Mouse (Mus musculus): ENCODE data around the gene Gas8.
"Not testable (repeated sequence)": the region's sequence is repeated elsewhere in the genome, so short reads cannot be mapped to it uniquely, and the experiment has no call there.

Gas8 gene

DNA sequence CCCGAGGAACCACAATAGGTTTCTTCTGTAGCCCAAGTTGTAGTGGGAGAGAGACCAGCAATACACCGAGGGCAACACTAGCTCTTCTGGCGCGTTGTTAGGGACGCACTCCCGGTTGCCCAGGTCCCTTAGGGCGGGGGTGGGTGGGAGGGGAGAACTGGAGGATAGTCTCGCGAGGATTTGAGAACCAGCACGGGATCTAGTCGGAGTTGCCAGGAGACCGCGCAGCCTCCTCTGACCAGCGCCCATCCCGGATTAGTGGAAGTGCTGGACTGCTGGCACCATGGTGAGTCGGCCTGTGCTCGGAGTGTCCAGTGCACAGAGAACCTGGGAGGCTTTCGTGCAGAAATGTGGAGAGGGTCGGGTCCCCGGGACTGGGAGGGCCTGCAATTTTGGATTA is at the start of gene Gas8:
TSS of gene Gas8 (plus strand) at position 168 of the 400 bp plus-strand sequence.
- in situ Hi-C loops (cut with MboI; ENCODE audit: unreplicated experiment in 2 of 2) = no loop called here

DNA sequence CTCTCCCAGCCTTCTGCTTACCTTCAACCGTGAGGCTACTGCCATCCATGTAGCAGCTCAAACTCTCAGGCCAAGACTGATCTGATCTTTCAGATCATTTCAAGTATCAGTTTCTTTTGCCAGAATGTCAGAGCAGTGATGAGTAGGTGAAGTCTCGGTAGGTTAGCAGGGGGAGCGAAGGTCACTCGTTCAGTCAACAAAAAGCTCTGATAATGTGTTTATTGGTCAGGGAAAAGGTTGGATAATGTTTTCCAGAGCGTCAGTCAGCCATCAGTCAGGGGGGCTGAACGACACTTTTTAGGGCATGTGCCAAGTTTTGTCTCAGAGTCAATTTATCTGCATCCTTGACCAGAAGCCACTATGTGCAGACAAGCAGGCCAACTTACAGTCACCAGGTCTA is 45.6 kb upstream of the Gas8 start:
- in situ Hi-C loops (cut with MboI; ENCODE audit: unreplicated experiment in 2 of 2) = not testable (repeated sequence)

DNA sequence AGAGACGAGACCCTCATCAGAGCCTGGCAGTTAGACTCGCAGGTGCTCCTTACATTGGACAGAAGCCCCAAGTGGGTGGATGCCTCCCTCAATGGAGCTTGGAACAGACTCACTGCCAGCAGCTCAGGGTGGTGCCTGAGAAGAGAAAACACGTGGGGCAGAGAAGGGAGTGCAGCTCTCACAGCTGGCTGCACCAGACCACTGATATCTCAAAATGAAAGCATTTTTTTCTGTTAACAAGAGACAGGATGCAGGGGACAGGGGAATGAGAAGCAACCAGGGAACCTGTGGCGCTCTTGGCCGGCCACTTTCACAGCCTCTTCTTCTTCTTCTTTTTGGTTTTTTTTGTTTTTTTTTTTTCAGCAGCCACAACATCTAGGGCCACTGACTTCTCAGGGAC is 44.1 kb upstream of the Gas8 start:
- in situ Hi-C loops (cut with MboI; ENCODE audit: unreplicated experiment in 2 of 2) = not testable (repeated sequence)

DNA sequence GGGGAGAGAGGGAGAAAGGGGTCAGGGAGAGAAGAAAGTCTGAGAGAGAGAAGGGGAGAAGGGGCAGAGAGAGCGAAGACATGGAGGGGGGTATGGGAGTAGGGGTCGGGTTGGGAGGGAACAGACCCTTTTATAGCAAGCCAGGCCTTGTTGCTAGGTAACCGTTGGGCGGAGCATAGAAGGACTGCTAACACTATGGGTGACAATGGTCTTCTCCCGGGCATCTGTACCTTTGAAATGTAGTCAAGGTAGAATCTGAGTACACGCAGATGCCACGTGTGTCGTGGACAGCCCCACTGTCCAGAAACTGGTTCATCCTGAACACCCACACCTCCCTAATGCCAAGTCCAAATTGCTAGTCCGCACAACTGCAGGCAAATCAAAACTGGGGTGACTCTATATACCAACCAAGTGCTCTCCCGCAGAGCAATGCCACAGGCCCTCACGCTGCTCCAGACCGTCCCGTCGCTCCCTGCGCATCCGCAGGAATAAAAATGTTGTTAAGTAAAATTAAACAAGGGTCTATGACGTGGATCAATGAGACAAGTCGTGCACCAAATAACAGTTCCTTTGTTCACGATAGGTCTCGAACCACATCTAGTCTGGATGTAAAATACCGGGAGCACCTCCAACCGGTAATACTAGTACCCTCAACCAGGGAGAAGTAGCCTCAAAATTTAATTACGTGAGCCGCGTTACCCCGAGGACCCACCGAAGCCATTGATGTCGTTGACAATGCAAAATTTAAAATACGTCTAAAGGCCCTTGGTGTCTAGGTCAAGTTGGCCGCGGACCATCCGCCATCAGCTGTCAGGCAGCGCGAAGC is 41.5 kb upstream of the Gas8 start:
- in situ Hi-C loops (cut with MboI; ENCODE audit: unreplicated experiment in 2 of 2) = no loop called here

DNA sequence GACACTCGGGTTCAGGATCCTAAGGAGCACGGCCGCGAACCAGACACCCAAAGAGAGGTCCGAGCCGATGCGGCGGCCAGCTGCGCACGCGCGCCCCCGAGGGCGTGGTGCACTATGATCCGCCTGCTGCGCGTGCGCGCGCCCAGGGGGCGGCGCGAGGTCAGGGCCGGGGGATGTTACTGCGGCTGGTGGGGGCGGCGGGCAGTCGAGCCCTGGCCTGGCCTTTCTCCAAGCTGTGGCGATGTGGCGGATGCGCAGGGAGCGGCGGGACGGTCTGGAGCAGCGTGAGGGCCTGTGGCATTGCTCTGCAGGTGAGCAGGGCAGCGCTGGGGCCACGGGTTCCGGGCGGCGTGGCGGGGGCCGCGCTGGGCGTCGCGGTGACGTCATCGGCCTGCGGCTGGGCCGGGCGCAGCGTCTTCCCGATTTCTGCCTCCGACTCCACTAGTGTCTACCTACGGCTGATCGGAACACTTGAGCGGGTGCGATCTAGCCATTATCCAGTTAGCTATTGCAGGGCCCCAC is 40.8 kb upstream of the Gas8 start, which contains the start of gene Afg3l1:
TSS of gene Afg3l1 (plus strand) at position 167 of the 522 bp plus-strand sequence.
- in situ Hi-C loops (cut with MboI; ENCODE audit: unreplicated experiment in 2 of 2) = no loop called here

DNA sequence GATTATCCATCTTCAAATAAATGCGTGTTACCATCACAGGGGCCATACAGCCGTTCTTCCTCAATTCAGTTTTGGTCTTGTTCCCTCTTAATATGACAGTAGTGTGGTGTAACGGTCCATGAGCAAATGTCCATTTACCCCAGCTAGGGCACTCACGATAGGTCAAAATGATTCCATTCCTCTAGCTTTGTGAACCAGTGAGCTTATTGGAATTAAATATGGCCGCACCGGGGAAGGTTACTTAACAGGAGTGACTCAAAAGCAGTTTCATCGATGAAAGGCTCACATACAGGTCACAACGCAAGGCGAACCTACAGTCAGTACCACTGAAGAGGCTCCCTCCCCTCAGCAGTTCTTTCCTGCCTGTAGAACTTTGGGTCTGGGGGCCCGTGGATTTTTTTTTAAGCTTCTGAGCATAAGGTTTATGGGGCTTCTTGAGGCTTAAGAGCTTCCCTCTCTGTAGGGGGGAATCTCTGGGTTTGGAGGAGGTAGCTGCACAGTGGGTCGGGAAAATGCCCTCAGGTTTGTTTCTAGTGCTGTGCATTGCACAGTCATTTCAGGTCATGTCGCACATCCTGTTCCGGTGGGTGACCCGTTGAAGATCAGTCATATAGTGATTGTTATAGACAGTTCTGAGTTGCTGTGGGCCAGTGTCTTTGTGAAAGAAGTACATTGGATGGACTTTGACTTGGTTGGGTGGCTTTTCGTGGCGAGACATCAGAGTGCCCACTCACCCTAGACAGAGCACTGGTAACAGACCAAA is 40.0 kb upstream of the Gas8 start:
- in situ Hi-C loops (cut with MboI; ENCODE audit: unreplicated experiment in 2 of 2) = no loop called here

DNA sequence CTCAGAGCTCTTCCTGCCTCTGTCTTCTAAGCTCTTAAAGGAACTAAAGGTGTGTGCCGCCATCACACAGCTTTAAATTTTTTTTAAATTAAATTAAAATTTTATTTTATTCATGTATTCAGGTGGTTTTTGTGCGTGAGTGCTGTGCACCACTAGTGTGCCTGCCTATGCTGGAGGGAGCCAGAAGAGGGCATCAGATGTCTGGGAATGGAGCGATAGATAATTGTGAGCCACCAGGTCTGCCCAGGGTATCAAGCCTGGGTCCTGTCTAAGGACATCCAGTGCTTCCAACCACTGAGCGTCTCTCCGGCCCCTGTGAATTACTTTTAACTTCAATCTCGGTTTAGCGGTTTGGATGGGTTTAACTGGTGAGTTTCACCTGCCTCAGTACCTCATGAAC is 36.0 kb upstream of the Gas8 start:
- in situ Hi-C loops (cut with MboI; ENCODE audit: unreplicated experiment in 2 of 2) = loop anchor here in 1 of 2 experiments (10.0 kb wide), 1 partner anchor 292 kb away; no protein-coding TSS in a partner anchor

DNA sequence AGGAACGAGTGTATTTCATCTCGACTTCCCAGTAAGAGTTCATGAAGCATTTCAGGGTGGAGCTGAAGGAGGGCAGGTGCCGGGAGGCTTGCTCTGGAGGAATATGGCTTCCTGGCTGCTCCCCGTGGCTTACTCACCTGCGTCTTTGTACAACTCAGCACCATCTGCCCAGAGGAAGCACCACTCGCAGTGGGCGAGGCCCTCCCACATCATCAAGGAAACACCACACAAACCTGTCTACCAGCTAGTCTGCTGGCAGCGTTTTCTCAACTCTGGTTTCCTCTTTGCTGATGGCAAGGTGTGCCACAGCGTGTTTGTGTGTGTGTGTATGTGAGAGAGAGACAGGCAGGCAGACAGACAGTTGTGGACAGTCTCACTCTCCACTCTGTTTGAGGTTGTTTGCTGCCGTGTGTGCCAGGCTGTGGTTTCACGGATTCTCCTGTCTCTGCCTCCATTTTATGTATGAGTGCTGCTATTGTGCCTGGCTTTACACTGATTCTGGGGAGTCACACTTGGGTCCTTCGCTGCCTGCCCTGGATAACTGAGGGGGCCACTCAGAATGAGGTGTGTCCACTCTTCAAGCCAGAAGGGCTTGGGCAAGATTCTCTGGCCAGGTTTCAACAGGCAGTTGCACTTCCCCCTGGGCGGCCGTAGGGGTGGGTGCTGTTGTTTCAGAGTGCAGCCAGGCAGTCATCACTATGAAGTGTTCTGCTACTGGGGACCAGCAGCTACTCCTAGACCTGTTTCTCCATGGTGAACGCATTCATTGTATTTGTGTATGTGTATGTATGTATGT is 27.2 kb upstream of the Gas8 start:
- in situ Hi-C loops (cut with MboI; ENCODE audit: unreplicated experiment in 2 of 2) = no loop called here

DNA sequence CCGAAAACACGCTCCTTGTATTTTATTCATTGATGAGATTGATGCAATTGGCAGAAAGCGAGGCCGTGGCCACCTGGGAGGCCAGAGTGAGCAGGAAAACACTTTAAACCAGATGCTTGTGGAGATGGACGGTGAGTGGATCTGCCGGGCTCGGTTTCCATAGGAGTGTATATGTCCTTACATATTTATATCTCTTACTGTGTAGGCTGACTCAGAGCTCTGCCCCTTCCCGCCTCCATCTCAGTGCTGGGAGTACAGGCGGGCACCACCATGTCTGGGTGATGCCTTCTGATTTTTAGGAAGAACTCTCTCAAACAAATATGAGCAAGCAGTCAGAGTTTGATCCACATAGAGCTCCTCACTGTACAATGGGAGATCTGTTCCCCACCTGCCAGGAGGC is 25.7 kb upstream of the Gas8 start:
- in situ Hi-C loops (cut with MboI; ENCODE audit: unreplicated experiment in 2 of 2) = no loop called here

DNA sequence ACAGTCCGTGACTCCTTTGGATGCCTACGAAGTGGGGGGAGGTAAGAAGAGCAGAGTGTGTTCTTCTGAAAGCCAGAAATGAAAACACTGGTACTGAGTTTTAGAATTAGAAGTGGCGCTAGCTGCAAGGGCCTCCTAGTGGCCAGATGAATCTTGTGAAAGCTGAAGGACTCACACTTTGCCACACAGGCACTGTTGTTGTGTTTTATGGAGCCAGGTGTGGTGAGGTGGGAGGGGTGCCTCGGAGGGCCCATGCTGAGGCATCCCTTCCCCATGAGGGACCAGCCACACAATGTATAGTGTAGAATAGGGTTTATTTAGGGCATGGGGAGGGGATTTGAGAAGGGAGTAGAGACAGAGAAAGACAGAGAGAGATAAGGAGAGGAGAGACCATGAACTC is 20.9 kb upstream of the Gas8 start:
- in situ Hi-C loops (cut with MboI; ENCODE audit: unreplicated experiment in 2 of 2) = no loop called here

DNA sequence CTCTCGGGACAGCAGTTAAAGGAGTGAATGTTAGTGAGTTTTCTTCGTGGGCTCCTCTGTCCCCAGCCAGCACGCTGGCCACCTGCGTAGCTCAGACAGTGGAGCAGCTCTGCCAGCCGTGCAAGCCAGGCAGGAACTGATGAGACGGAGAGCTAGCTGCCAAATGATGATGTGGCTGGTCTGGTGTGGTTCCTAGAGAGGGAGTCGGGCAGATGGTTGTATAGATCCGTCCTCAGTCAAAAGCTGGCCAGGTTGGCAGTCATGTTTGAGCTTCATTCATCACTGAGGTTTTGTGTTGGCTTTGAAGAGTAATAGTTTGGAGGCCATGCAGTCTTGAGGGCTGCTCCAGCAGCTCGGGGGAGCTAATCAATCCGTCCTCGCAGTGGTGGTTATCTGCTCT is 19.7 kb upstream of the Gas8 start:
- in situ Hi-C loops (cut with MboI; ENCODE audit: unreplicated experiment in 2 of 2) = no loop called here

DNA sequence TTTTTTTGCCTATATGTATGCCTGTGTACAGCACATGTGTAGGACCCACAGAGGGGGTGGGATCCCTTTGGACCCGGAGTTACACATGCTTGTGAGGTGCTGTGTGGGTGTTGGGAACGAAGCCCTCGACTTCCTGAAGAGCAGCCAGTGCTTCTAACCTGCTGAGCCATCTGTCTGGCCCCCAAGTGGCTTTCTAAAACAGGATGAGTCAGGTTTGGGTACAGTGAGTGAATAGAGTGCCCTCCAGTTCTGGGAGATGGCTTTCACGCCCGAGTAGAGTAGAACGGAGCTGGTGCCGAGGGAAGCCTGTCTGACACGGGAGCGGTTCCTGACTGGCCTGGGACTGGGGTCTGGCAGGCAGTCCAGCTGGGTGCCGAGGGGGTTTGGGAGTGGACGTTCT is 19.1 kb upstream of the Gas8 start:
- in situ Hi-C loops (cut with MboI; ENCODE audit: unreplicated experiment in 2 of 2) = no loop called here

DNA sequence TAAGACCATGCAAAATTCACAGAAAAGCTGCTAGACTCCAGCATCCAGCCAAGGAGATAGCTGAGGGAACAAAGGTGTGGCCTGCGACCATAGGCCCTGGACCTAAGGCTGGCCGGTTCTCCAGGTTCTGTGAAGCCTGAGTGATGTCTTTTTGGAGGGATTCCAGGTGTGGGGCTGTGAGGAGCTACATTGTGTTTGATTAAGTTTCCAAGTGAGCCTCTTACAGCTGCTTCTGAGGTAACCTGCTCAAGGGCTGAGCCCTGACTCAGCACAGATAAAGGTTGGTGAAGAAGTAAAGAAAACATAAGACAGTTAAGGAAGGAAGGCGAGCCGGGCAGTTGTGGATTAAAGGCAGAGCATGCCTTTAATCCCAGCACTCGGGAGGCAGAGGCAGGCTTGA is 16.4 kb upstream of the Gas8 start:
- in situ Hi-C loops (cut with MboI; ENCODE audit: unreplicated experiment in 2 of 2) = no loop called here

DNA sequence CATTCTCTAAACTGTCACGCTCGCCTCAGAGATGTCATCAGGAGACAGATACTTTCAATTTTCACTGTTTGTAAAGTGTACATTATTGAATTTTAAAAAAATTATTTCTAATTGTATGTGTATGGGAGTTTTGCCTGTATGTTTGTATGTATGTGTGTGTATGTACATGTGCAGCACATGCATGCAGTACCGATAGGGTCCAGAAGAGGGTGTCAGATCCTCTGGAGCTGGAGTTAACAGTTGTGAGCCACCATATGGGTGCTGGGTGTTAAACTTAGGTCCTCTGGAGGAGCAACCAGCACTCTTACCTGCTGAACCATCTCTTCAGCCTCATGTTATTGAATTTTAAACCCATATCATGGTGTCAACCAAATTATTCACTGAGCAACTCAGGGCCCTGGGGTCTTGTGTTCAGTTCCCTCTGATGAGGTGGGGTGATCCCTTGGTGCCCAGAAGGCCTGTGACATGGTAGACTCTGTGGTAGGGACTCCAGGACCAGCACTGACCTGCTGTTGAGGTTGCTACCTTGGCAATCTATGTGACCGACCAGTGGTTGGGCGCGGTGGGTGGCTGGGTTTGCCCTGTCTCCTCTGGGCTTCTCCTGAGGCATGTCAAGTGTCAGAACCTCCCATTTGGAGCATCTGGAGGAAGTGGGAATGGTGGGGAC is 14.7 kb upstream of the Gas8 start:
- in situ Hi-C loops (cut with MboI; ENCODE audit: unreplicated experiment in 2 of 2) = no loop called here

DNA sequence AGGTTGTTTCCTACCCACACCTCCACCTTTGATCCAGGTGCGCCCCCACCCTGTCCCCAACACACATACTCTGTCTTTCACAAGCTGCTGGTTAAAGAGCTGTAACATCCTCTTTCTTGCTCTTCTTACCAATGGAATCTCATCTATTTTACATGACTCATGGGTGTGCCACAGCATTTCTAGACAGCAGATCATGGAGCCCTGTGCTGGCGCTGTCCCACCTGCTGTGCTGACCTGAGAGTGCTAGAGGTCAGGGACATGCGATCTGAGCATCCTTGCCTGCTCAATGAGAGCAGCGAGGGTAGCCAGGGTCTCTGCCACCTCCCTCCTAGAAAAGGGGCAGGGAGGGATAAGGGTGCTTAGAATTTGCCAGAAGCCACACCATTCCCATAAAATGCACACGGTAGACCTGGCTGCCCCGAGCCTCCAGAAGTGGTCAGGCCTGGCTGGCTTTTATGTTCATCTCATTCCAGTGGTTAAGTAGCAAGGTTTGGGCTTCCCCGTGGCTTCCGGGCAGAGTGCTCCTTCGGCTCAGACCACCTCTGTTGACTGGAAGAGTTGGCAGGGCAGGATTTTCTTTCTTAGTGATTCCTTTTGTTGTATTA is 13.9 kb upstream of the Gas8 start:
- in situ Hi-C loops (cut with MboI; ENCODE audit: unreplicated experiment in 2 of 2) = no loop called here

DNA sequence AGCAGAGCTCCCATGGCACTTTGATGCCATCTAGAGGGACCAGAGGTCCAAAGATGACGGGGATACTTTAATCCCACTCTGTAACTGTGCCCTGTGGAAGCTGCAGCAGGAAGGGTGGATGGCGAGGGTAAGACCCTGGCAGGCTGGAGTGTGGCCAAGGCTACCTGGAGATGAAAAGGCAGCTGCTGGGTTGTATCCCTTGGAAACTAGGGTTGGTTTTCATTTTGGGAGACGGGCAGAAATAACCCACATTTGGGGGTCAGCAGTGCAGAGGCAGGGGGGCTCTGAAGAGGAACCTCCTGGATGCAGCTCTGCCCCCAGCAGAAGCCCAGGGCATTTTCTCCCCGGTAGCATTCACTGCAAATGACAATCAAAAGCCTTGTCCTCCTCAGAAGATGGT is 13.4 kb upstream of the Gas8 start:
- in situ Hi-C loops (cut with MboI; ENCODE audit: unreplicated experiment in 2 of 2) = no loop called here

DNA sequence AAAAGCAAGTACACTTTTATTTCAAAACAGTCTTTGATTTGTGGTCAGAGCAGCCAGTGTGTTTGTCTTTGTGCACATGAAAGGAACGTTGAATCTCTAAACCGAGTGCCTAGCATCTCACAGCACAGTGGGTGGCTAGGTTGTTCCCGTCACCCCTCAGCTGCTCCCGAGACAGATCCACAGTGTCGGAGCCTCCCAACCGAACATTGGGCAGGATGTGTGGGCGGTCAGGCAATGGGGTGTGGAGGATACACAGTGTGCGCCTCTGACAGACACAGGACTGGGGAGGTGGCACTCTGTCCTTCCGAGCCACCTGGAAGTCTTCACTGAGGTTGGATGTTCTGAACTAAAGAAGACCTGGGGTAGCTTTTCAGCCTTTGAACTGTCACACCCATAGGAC is 12.9 kb upstream of the Gas8 start:
- in situ Hi-C loops (cut with MboI; ENCODE audit: unreplicated experiment in 2 of 2) = no loop called here

DNA sequence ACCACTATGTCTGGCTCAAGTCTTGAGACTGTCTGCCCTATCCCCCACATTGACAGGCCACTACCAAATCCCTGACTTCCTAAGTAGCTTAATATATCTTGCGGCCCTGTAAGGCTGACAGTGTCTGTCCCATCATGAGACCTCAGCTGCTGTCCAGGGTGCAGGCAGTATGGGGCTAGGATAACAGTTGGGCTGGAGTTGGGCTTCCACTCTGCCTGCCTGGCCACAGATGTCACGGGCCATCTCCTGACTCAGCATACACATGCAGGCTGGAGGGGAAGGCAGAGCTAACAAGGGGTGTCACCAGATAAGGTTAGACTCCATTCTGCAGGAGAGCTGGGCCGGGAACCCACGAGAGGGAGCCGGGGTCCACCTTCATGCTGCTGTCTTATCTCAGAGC is 11.5 kb upstream of the Gas8 start:
- in situ Hi-C loops (cut with MboI; ENCODE audit: unreplicated experiment in 2 of 2) = no loop called here

DNA sequence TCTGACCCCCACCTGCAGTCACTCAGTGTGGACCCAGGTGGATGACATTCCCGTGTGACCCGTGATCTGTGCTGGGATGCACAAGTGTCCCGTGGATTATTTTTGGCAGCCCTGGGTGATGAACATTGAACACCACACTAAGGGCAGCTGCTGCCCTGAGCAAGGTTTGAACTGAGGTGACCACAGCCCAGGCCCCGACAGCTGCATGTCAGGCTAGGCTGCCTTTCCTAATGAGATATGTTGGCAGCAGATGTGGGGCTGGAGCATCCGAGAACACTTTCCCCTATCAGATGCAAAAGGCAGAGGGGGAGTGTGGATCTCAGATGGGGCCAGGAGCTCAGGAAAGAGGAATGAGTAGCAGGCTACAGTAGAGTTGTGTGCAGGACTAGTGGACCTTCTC is 7.8 kb upstream of the Gas8 start:
- in situ Hi-C loops (cut with MboI; ENCODE audit: unreplicated experiment in 2 of 2) = no loop called here

DNA sequence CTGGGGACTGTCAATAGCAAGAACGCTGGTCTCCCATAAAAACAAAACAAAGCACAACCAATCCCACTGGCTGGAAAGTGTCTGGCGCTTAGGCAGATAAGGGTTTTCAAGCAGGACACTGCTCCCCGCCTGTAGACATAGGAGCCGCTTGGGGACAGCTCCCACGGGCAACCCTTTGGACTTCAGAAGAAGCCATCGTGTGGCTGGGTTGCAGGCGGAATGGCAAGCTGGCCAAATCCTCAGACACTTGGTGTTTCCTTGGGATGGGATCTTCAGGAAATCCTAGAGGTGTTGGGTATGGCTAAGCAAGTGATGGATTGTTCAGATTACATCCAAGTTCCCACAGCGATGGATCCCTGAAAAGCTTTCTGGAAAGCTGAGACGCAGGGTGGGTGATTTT is 4.5 kb upstream of the Gas8 start:
- in situ Hi-C loops (cut with MboI; ENCODE audit: unreplicated experiment in 2 of 2) = no loop called here
